Mouse (Mus musculus) heart, embryonic 13.5 days (tissue): ENCODE results near the gene Tspyl4. TPM values are rescaled to one million over a fixed set of nuclear protein-coding genes. Genes with fewer than 3 reads are reported as not detected.
"Not testable (repeated sequence)": the region's sequence is repeated elsewhere in the genome, so short reads cannot be mapped to it uniquely, and the experiment has no call there.

Source experiments
- ATAC-seq: fragments of 200-750 bp; cut with Nextera tagmentation; 2 replicates; pipeline ENCODE4 v1.8.0; 2017; ENCODE audit warnings: moderate TSS enrichment; ENCODE audit not compliant: insufficient number of reproducible peaks, low FRiP score, low TSS enrichment; ENCODE audit errors: extremely low read depth
- H3K27ac ChIP-seq: fragments of 300-500 bp; sonication (generic); replicated peaks from 2 replicates; pipeline ENCODE4 v1.5.1; 2015; ENCODE audit warnings: moderate library complexity, mild to moderate bottlenecking, inconsistent platforms
- H3K27me3 ChIP-seq: fragments of 300-500 bp; sonication (generic); replicated peaks from 2 replicates; pipeline ENCODE4 v1.6.1; 2015; ENCODE audit warnings: mild to moderate bottlenecking, inconsistent platforms
- H3K36me3 ChIP-seq: fragments of 300-500 bp; sonication (generic); 2 replicates; pipeline ENCODE4 v1.6.1; 2015; ENCODE audit warnings: mild to moderate bottlenecking, inconsistent platforms
- H3K4me1 ChIP-seq: fragments of 300-500 bp; sonication (generic); 2 replicates; pipeline ENCODE4 v1.6.1; 2015; ENCODE audit warnings: inconsistent platforms
- H3K4me2 ChIP-seq: fragments of 300-500 bp; sonication (generic); 2 replicates; pipeline ENCODE4 v1.6.1; 2015; ENCODE audit warnings: inconsistent platforms, mild to moderate bottlenecking, moderate library complexity
- H3K4me3 ChIP-seq: fragments of 300-500 bp; sonication (generic); 2 replicates; pipeline ENCODE4 v1.5.1; 2015; ENCODE audit warnings: moderate library complexity, mild to moderate bottlenecking, inconsistent platforms
- H3K9ac ChIP-seq: fragments of 300-500 bp; sonication (generic); 2 replicates; pipeline ENCODE4 v1.6.1; 2015; ENCODE audit warnings: inconsistent platforms, mild to moderate bottlenecking, moderate library complexity
- H3K9me3 ChIP-seq: fragments of 300-500 bp; sonication (generic); 2 replicates; pipeline ENCODE4 v1.6.1; 2016; ENCODE audit warnings: inconsistent platforms
- WGBS: fragments of 180-500 bp; shearing (Covaris S2); methylation state at CpG from one replicate; pipeline ENCODE4 v1.1.7; 2015; ENCODE audit warnings: mixed read lengths; 5-methylcytosine and 5-hydroxymethylcytosine counted together
- polyA plus RNA-seq: library from polyadenylated mRNA; unstranded; fragments of >200 nt; fragmentation: Nextera tagmentation; extraction: Ambion mirVana; gene quantifications from 2 replicates; pipeline ENCODE4 v1.2.1, GENCODE M21; 2015

Tspyl4 gene
- 16.9 and 19.7 TPM in 2 replicates for polyA plus RNA-seq

DNA sequence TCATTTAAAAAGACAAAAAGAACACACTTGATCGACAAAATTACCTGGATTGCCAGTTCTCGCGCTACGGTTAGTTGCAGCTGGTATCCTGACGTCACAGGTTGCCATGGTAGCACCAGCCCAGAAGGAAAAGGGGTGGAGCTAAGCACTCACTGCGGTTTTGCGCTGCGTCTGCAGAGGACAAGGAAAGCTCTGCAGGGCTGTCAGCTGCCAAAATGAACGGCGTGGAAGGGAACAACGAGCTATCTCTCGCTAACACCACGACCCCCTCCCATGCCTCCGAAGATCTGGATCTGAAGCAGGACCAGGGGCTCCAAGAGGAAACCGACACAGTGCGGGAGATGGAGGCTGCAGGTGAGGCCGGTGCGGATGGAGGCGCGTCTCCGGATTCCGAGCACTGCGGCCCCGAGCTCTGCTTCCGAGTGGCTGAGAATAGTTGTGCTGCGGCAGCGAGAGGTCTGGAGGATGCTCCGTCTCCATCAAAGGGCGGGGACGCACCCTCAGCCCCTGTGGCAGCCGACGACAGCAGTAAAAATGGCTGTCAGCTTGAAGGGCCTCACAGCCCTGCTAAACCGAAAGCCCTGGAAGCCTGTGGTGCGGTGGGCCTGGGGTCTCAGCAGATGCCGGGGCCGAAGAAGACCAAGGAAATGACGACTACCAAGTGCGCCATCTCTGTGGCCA is at the start of gene Tspyl4:
TSS of gene Tspyl4 (plus strand) at position 144 of the 681 bp plus-strand sequence.
- no peaks in the 10 kb centered on the region for H3K36me3 ChIP-seq
- no peaks in the 10 kb centered on the region for H3K27me3 ChIP-seq
- peak; percentile 87 for ATAC-seq
- peak within 1 kb of the TSS; percentile 89 for H3K9ac ChIP-seq
- H3K4me1 ChIP-seq: peaks cover 45% of the 10 kb centered on the region
- H3K9me3 ChIP-seq: no peaks in the 10 kb centered on the region
- peak within 1 kb of the TSS; percentile 77 for H3K4me3 ChIP-seq
- under 1% methylated on average over 38 of the region's 38 CpGs for WGBS
- peak within 1 kb of the TSS; percentile 97 for H3K4me2 ChIP-seq
- H3K27ac ChIP-seq: peak within 1 kb of the TSS; percentile 65

- WGBS: 54% methylated on average over 3 of the region's 3 CpGs
- H3K4me1 ChIP-seq: 0 out of 2 replicates have a peak, but pooled peaks cover 4% of the 10 kb centered on the region
- no peak for ATAC-seq
- no peak overlapping the region for H3K9ac ChIP-seq
- no peak overlapping the region for H3K4me3 ChIP-seq
- no peaks in the 10 kb centered on the region for H3K36me3 ChIP-seq
- no peaks in the 10 kb centered on the region for H3K27me3 ChIP-seq
- no peak overlapping the region for H3K4me2 ChIP-seq
- H3K9me3 ChIP-seq: no peaks in the 10 kb centered on the region
- H3K27ac ChIP-seq: peak overlapping the region; percentile 25; the same call in 1 of the 2 replicates
Measured at GRCm38 (mm10) chr10:34247757-34248156, 49.5 kb upstream of the Tspyl4 start.

GRCm38 (mm10) chr10:34249594-34249993 is 47.6 kb upstream of the Tspyl4 start:
- Histone ChIP-seq H3K9ac (no peak overlapping the region), H3K4me2 (no peak overlapping the region), H3K9me3 (no peaks in the 10 kb centered on the region), H3K27me3 (no peaks in the 10 kb centered on the region), H3K27ac (no peak overlapping the region), H3K4me3 (no peak overlapping the region), H3K4me1 (0 out of 2 replicates have a peak, but pooled peaks cover 4% of the 10 kb centered on the region), H3K36me3 (no peaks in the 10 kb centered on the region)
- no peak for ATAC-seq
- 36% methylated on average over 2 of the region's 2 CpGs for WGBS

DNA sequence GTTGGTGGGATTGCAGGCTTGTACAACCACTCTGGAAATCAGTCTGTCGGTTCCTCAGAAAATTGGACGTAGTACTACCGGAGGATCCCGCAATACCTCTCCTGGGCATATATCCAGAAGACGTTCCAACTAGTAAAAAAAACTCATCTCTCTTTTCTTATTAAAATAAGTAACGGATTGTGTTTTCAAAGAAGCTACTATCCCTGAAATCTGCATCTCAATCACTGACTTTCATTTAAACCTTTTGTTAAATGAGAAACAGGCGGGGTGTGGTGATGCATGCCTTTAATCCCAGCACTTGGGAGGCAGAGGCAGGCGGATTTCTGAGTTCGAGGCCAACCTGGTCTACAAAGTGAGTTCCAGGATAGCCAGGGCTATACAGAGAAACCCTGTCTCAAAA is 44.4 kb upstream of the Tspyl4 start:
- not testable (repeated sequence) for H3K9ac ChIP-seq

GRCm38 (mm10) chr10:34265106-34265505 is 32.1 kb upstream of the Tspyl4 start:
- 77% methylated on average over 4 of the region's 4 CpGs for WGBS
- no peaks in the 10 kb centered on the region for H3K4me1 ChIP-seq
- no peak overlapping the region for H3K9ac ChIP-seq
- no peak overlapping the region for H3K27ac ChIP-seq
- no peak overlapping the region for H3K4me3 ChIP-seq
- no peaks in the 10 kb centered on the region for H3K27me3 ChIP-seq
- no peak overlapping the region for H3K4me2 ChIP-seq
- no peak for ATAC-seq
- no peaks in the 10 kb centered on the region for H3K36me3 ChIP-seq
- H3K9me3 ChIP-seq: no peaks in the 10 kb centered on the region

More for the DNA sequence above, 44.4 kb upstream of the Tspyl4 start:
- not testable (repeated sequence) for ATAC-seq, H3K4me2 ChIP-seq, H3K36me3 ChIP-seq, H3K27me3 ChIP-seq, H3K4me3 ChIP-seq, H3K9me3 ChIP-seq, H3K27ac ChIP-seq, H3K4me1 ChIP-seq
- 86% methylated on average over 9 of the region's 9 CpGs for WGBS

GRCm38 (mm10) chr10:34267312-34268070 is 29.8 kb upstream of the Tspyl4 start:
- ATAC-seq: no peak
- Histone ChIP-seq H3K4me1 (peaks cover 9% of the 10 kb centered on the region), H3K4me2 (no peak overlapping the region), H3K9ac (no peak overlapping the region), H3K9me3 (no peaks in the 10 kb centered on the region), H3K27ac (no peak overlapping the region), H3K4me3 (no peak overlapping the region), H3K27me3 (no peaks in the 10 kb centered on the region), H3K36me3 (no peaks in the 10 kb centered on the region)
- WGBS: 67% methylated on average over 5 of the region's 5 CpGs

DNA sequence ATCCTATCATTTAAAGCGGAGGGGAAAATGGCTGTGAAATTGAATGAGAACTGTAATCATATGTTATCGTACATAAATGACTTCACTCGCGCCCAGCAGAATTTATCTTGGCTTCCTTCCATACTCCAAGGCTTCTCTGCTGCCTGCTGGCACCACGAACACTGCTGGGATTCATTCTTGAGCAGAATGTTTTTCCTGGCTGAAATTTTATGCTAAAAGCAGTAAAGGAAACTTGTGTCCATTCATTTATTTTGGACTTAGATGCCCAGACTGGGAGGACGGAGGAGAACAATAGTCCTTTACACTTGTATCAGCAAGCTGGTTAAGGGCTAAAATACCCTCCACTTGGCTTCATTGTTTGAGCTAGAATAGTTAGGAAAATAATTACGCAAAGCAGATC is 25.6 kb upstream of the Tspyl4 start:
- no peak overlapping the region for H3K4me3 ChIP-seq
- no peaks in the 10 kb centered on the region for H3K36me3 ChIP-seq
- no peak for ATAC-seq
- H3K4me2 ChIP-seq: peak overlapping the region; percentile 19; the same call in 1 of the 2 replicates
- no peaks in the 10 kb centered on the region for H3K9me3 ChIP-seq
- H3K27ac ChIP-seq: peak overlapping the region; percentile 53
- 43% methylated on average over 7 of the region's 7 CpGs for WGBS
- H3K27me3 ChIP-seq: no peaks in the 10 kb centered on the region
- peaks cover 9% of the 10 kb centered on the region for H3K4me1 ChIP-seq
- H3K9ac ChIP-seq: no peak overlapping the region

DNA sequence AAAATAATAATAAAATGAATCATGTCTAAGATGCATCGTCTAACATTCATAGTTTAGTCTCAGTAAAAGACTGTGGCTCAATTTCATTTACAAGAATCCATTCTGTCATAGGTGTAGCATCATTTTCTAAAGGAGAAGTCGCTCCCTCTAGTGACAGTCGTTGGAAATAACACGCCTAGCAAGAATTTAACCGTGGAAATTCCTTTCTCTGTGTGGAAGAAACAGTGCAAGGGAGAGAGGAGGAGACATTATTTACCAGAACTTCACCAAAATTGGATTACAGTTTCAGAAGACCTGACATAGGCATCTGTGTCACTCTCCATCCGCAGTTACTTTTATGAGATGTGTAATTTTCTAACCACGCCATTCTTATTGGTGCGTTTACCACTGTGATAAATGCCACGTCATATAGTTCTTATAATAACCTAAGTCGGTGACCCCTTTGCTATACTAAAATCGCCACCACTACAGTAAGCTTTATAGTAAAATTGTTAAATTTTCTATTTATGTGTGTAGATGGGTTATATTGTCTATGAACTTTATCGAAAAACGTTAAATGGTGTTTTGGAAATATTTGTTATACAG is 16.6 kb upstream of the Tspyl4 start:
- no peak for ATAC-seq
- Histone ChIP-seq H3K4me1 (peaks cover 27% of the 10 kb centered on the region), H3K27me3 (no peaks in the 10 kb centered on the region), H3K36me3 (peaks cover 3% of the 10 kb centered on the region), H3K9ac (peak overlapping the region; percentile 52; the same call in 1 of the 2 replicates), H3K9me3 (no peaks in the 10 kb centered on the region), H3K27ac (no peak overlapping the region), H3K4me2 (peak overlapping the region; percentile 97), H3K4me3 (peak overlapping the region; percentile 97)
- WGBS: 27% methylated on average over 13 of the region's 13 CpGs

GRCm38 (mm10) chr10:34281211-34281961 is 15.9 kb upstream of the Tspyl4 start:
- ATAC-seq: no peak
- no peaks in the 10 kb centered on the region for H3K9me3 ChIP-seq
- H3K4me2 ChIP-seq: peak overlapping the region; percentile 97
- peaks cover 27% of the 10 kb centered on the region for H3K4me1 ChIP-seq
- H3K27ac ChIP-seq: peak overlapping the region; percentile 85
- WGBS: 18% methylated on average over 14 of the region's 14 CpGs
- peak overlapping the region; percentile 99 for H3K9ac ChIP-seq
- peak overlapping the region; percentile 97 for H3K4me3 ChIP-seq
- H3K27me3 ChIP-seq: no peaks in the 10 kb centered on the region
- peaks cover 6% of the 10 kb centered on the region for H3K36me3 ChIP-seq

- H3K9ac ChIP-seq: peak within 1 kb of the TSS; percentile 99
- peak within 1 kb of the TSS; percentile 97 for H3K4me3 ChIP-seq
- under 1% methylated on average over 38 of the region's 38 CpGs for WGBS
- peak; percentile 97 for ATAC-seq
- H3K36me3 ChIP-seq: peaks cover 6% of the 10 kb centered on the region
- peak within 1 kb of the TSS; percentile 97 for H3K4me2 ChIP-seq
- H3K27ac ChIP-seq: peak within 1 kb of the TSS; percentile 88
- no peaks in the 10 kb centered on the region for H3K27me3 ChIP-seq
- no peaks in the 10 kb centered on the region for H3K9me3 ChIP-seq
- H3K4me1 ChIP-seq: peaks cover 27% of the 10 kb centered on the region
Measured at GRCm38 (mm10) chr10:34281962-34282388, 15.3 kb upstream of the Tspyl4 start, which contains the start of gene Tspyl1. Tspyl1 (plus strand) TSS chr10:34282190.
